ENCODE assay signal across 19 mouse cellular contexts in the genomic region with DNA sequence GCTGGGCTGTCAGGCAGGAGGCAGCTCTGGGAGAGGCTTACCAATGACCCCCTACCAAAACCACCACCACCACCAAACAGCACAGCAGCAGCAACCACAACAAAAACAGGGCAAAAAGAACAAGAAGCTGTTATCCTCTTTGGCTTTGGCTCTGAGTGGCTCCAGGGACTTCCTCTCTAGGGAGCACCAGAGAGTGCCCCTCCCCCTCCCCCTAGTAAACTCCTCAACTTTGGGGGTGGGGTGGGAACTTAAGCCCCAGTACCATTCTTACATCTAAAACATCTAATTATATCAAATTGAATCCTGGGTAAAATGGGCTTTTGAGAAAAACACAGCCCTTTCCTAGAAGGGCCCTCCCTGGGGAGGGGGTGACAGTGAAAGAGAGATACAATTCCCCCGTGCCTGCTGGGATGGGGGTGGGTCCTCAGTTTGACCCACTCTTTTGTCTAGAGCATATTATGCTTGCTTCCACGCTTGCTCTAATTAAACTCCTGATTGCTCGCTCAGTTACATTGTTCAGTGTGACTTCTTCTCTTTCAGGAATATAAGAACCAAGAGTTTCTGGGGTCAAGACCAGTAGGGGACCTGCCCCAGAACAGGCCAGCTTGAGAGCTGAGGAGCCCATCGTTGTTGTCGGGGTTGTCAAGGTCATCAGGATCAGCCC.
A peak's percentile ranks its signal among the peaks of the same experiment; 100 is the strongest.
DNase-seq lines count a peak whose midpoint lies in the region; ATAC-seq lines count a peak whose summit lies in the region.
"Had no signal": no experiment of that assay in that cellular context is flagged by ENCODE, and none has a peak within 500 bp of the region (broad histone marks: within the 10 kb centered on the region; RNA-seq: fewer than 3 reads in every experiment).

No protein-coding gene starts in this region.

- peak; percentile 80 for DNase-seq in midbrain, embryonic 11.5 days (ENCODE audit: low spot score, missing footprints)
- DNase-seq in embryonic facial prominence, embryonic 10.5 days (ENCODE audit: low spot score): peak; percentile 18
- peak; percentile 59 for DNase-seq in retina, postnatal 1 day
- no peak for DNase-seq in left cerebral cortex, adult 9 months (ENCODE audit: low spot score in 2 of 2)
- DNase-seq: cerebellum, adult 11 months; cerebellum, postnatal 10 days; kidney, adult 11 months; kidney, postnatal 4 days; liver, embryonic 13.5 days; lung, adult 2 months; right cerebral cortex, postnatal 25 days; spleen, adult 18-20 months; thymus, postnatal 25 days had no signal

- peak; percentile 30; the same call in 1 of the 2 replicates for ATAC-seq in forebrain, embryonic 12.5 days (ENCODE audit: low FRiP score)
- ATAC-seq in forebrain, embryonic 13.5 days: no peak
- ATAC-seq in midbrain, embryonic 11.5 days (ENCODE audit: low FRiP score): no peak
- ATAC-seq in midbrain, embryonic 13.5 days: no peak

- no peaks in the 10 kb centered on the region for H3K36me3 ChIP-seq in forebrain, embryonic 12.5 days (replicated peaks)
- H3K36me3 ChIP-seq in forebrain, embryonic 13.5 days (ENCODE audit: poor library complexity, severe bottlenecking): no peaks in the 10 kb centered on the region
- no peaks in the 10 kb centered on the region for H3K36me3 ChIP-seq in midbrain, embryonic 11.5 days (ENCODE audit: control insufficient read depth, insufficient read depth, low read length)
- no peaks in the 10 kb centered on the region for H3K36me3 ChIP-seq in midbrain, embryonic 13.5 days
- H3K36me3 ChIP-seq in embryonic facial prominence, embryonic 10.5 days (replicated peaks): no peaks in the 10 kb centered on the region
- H3K36me3 ChIP-seq: heart, embryonic 10.5 days; liver, embryonic 13.5 days had no signal

- no peak overlapping the region for H3K4me2 ChIP-seq in forebrain, embryonic 12.5 days
- H3K4me2 ChIP-seq in forebrain, embryonic 13.5 days: no peak overlapping the region
- H3K4me2 ChIP-seq in midbrain, embryonic 11.5 days: no peak overlapping the region
- H3K4me2 ChIP-seq in midbrain, embryonic 13.5 days (replicated peaks): no peak overlapping the region
- H3K4me2 ChIP-seq: liver, embryonic 13.5 days had no signal

- peaks cover 18% of the 10 kb centered on the region for H3K4me1 ChIP-seq in forebrain, embryonic 12.5 days
- H3K4me1 ChIP-seq in forebrain, embryonic 13.5 days: peaks cover 22% of the 10 kb centered on the region
- H3K4me1 ChIP-seq in midbrain, embryonic 11.5 days (ENCODE audit: control insufficient read depth, insufficient read depth, low read length): peaks cover 6% of the 10 kb centered on the region; the same call in 1 of the 2 replicates
- peaks cover 13% of the 10 kb centered on the region for H3K4me1 ChIP-seq in midbrain, embryonic 13.5 days (replicated peaks)
- peaks cover 28% of the 10 kb centered on the region for H3K4me1 ChIP-seq in embryonic facial prominence, embryonic 10.5 days
- H3K4me1 ChIP-seq: liver, embryonic 13.5 days; megakaryocyte, embryonic 14.5 days had no signal

- H3K27me3 ChIP-seq in forebrain, embryonic 12.5 days: peaks cover 19% of the 10 kb centered on the region; the same call in 1 of the 2 replicates
- no peaks in the 10 kb centered on the region; the same call in 1 of the 2 replicates for H3K27me3 ChIP-seq in forebrain, embryonic 13.5 days
- H3K27me3 ChIP-seq in midbrain, embryonic 11.5 days (ENCODE audit: control insufficient read depth, insufficient read depth, low read length): no peaks in the 10 kb centered on the region
- 0 out of 2 replicates have a peak, but pooled peaks cover 3% of the 10 kb centered on the region for H3K27me3 ChIP-seq in midbrain, embryonic 13.5 days
- H3K27me3 ChIP-seq in embryonic facial prominence, embryonic 10.5 days (replicated peaks; ENCODE audit: low read depth, poor library complexity, severe bottlenecking): no peaks in the 10 kb centered on the region
- H3K27me3 ChIP-seq: liver, embryonic 13.5 days; megakaryocyte, embryonic 14.5 days had no signal

- H3K9me3 ChIP-seq in forebrain, embryonic 12.5 days: no peaks in the 10 kb centered on the region
- no peaks in the 10 kb centered on the region for H3K9me3 ChIP-seq in forebrain, embryonic 13.5 days (replicated peaks)
- no peaks in the 10 kb centered on the region for H3K9me3 ChIP-seq in midbrain, embryonic 11.5 days (ENCODE audit: control insufficient read depth, low read length)
- H3K9me3 ChIP-seq in midbrain, embryonic 13.5 days: no peaks in the 10 kb centered on the region
- H3K9me3 ChIP-seq in embryonic facial prominence, embryonic 10.5 days: no peaks in the 10 kb centered on the region
- H3K9me3 ChIP-seq: heart, embryonic 10.5 days had no signal

- no peak overlapping the region for H3K4me3 ChIP-seq in forebrain, embryonic 12.5 days (replicated peaks)
- no peak overlapping the region for H3K4me3 ChIP-seq in forebrain, embryonic 13.5 days
- no peak overlapping the region for H3K4me3 ChIP-seq in midbrain, embryonic 11.5 days (ENCODE audit: low read depth, low read length)
- H3K4me3 ChIP-seq in midbrain, embryonic 13.5 days (replicated peaks): no peak overlapping the region
- H3K4me3 ChIP-seq in embryonic facial prominence, embryonic 10.5 days: no peak overlapping the region
- H3K4me3 ChIP-seq: erythroblast, embryonic 14.5 days; heart, embryonic 10.5 days; liver, embryonic 13.5 days had no signal

- H3K27ac ChIP-seq in forebrain, embryonic 12.5 days: no peak overlapping the region
- H3K27ac ChIP-seq in forebrain, embryonic 13.5 days: no peak overlapping the region
- no peak overlapping the region for H3K27ac ChIP-seq in midbrain, embryonic 11.5 days (ENCODE audit: low read depth, low read length)
- no peak overlapping the region for H3K27ac ChIP-seq in midbrain, embryonic 13.5 days
- H3K27ac ChIP-seq in embryonic facial prominence, embryonic 10.5 days (replicated peaks): peak overlapping the region; percentile 54; the same call in 1 of the 2 replicates
- H3K27ac ChIP-seq: heart, embryonic 10.5 days; liver, embryonic 13.5 days had no signal

- WGBS in forebrain, embryonic 12.5 days: 4% methylated on average over 5 of the region's 5 CpGs
- WGBS in forebrain, embryonic 13.5 days: 3% methylated on average over 5 of the region's 5 CpGs
- 9% methylated on average over 5 of the region's 5 CpGs for WGBS in midbrain, embryonic 11.5 days
- WGBS in midbrain, embryonic 13.5 days: 9% methylated on average over 5 of the region's 5 CpGs
- WGBS in embryonic facial prominence, embryonic 10.5 days: 16% methylated on average over 5 of the region's 5 CpGs

- H3K9ac ChIP-seq in forebrain, embryonic 12.5 days: no peak overlapping the region
- no peak overlapping the region for H3K9ac ChIP-seq in forebrain, embryonic 13.5 days
- H3K9ac ChIP-seq in midbrain, embryonic 11.5 days (ENCODE audit: low read length): no peak overlapping the region
- no peak overlapping the region for H3K9ac ChIP-seq in midbrain, embryonic 13.5 days (replicated peaks)
- H3K9ac ChIP-seq: liver, embryonic 13.5 days had no signal

Comparison
In these comparisons a context has a peak if more than half of its experiments do, and no peak if none do; other contexts are left out.
1. DNase-seq: peak in midbrain, embryonic 11.5 days (single experiment), embryonic facial prominence, embryonic 10.5 days (single experiment) and retina, postnatal 1 day (single experiment); none in left cerebral cortex, adult 9 months (0 of 2).